Mouse (Mus musculus) stomach, postnatal 0 days (tissue): ENCODE data around the gene Cyp8b1.

ENCODE experiments used
- CTCF ChIP-seq: IDR thresholded peaks from 2 replicates; pipeline ENCODE4 v1.5.1; 2016; ENCODE audit warnings: antibody characterized with exemption, low read depth, mild to moderate bottlenecking, moderate library complexity
- EP300 ChIP-seq: optimal IDR thresholded peaks from 2 replicates; pipeline ENCODE3; 2016; ENCODE audit warnings: antibody characterized with exemption

DNA sequence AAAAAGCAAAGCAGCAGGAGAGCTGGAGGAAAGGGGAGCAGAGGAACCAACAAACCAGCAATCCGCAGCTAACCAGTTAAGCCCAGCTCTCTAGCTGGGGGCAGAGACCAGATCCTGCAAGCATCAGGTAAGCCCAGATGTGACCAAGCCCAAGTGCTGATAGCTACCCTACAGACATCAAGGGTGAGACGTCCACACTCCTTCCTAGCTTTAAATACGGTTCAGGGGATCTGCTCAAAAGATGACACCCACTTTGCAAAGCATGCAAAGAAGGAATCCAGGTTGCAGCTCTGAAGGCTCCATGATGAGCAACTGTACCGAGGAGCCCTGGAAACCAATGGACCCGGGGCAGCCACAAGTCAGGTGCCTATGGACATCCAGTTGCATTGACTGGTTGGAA is 9.6 kb downstream of the Cyp8b1 start:
- TF ChIP-seq EP300 (no peak), CTCF (no peak)
